17 mouse cellular contexts compared by ENCODE assay signal in genomic region chr9:95192901-95193532, GRCm38 (mm10).
A peak's percentile ranks its signal among the peaks of the same experiment; 100 is the strongest.
DNase-seq lines count a peak whose midpoint lies in the region; ATAC-seq and TF ChIP-seq lines count a peak whose summit lies in the region.
"Had no signal": no experiment of that assay in that cellular context is flagged by ENCODE, and none has a peak within 500 bp of the region (broad histone marks: within the 10 kb centered on the region; RNA-seq: fewer than 3 reads in every experiment).

No protein-coding gene starts in this region.

- no peaks in the 10 kb centered on the region for H3K36me3 ChIP-seq in heart, embryonic 10.5 days
- no peaks in the 10 kb centered on the region for H3K36me3 ChIP-seq in lung, embryonic 14.5 days (ENCODE audit: insufficient read depth)
- H3K36me3 ChIP-seq: hindbrain, embryonic 15.5 days; liver, embryonic 13.5 days; neural tube, embryonic 13.5 days had no signal

- no peak overlapping the region for H3K4me3 ChIP-seq in heart, embryonic 10.5 days
- H3K4me3 ChIP-seq in lung, embryonic 14.5 days (ENCODE audit: low read depth, low read length) = no peak overlapping the region
- H3K4me3 ChIP-seq: forebrain, embryonic 13.5 days; hindbrain, embryonic 15.5 days; liver, embryonic 13.5 days; neural tube, embryonic 13.5 days had no signal

- WGBS in heart, embryonic 10.5 days = 58% methylated on average over 8 of the region's 8 CpGs
- WGBS in lung, embryonic 14.5 days = 74% methylated on average over 8 of the region's 8 CpGs

- H3K27me3 ChIP-seq in heart, embryonic 10.5 days (ENCODE audit: insufficient read depth, poor library complexity, severe bottlenecking) = peaks cover 51% of the 10 kb centered on the region
- no peaks in the 10 kb centered on the region for H3K27me3 ChIP-seq in lung, embryonic 14.5 days (ENCODE audit: insufficient read depth, low read length)
- H3K27me3 ChIP-seq: forebrain, embryonic 13.5 days; hindbrain, embryonic 15.5 days; liver, embryonic 13.5 days; neural tube, embryonic 13.5 days had no signal

- no peak for TF ChIP-seq CTCF in lung, embryonic 14.5 days (IDR thresholded peaks at IDR 0.05; ENCODE audit: low read depth)

- no peak for ATAC-seq in lung, embryonic 14.5 days (ENCODE audit: insufficient read depth)
- ATAC-seq: forebrain, embryonic 13.5 days had no signal

- peaks cover 26% of the 10 kb centered on the region for H3K4me1 ChIP-seq in heart, embryonic 10.5 days
- H3K4me1 ChIP-seq in lung, embryonic 14.5 days (ENCODE audit: insufficient read depth) = peaks cover 40% of the 10 kb centered on the region
- H3K4me1 ChIP-seq: forebrain, embryonic 13.5 days; hindbrain, embryonic 15.5 days; neural tube, embryonic 13.5 days had no signal

- no peak overlapping the region for H3K4me2 ChIP-seq in lung, embryonic 14.5 days
- H3K4me2 ChIP-seq: forebrain, embryonic 13.5 days; hindbrain, embryonic 15.5 days; liver, embryonic 13.5 days; neural tube, embryonic 13.5 days had no signal

- no peak for DNase-seq in heart, embryonic 10.5 days (ENCODE audit: low spot score)
- no peak for DNase-seq in heart, adult 8-10 months (ENCODE audit: low spot score)
- peak; percentile 25 for DNase-seq in lung, embryonic 14.5 days
- DNase-seq in lung, postnatal 36 days = no peak
- peak; percentile 53 for DNase-seq in NIH3T3 (ENCODE audit: low read depth)
- DNase-seq in cerebellum, adult 18-20 months = no peak
- DNase-seq in urinary bladder, adult 18-20 months (ENCODE audit: low spot score in 2 of 2) = no peak
- DNase-seq: cerebellum, postnatal 10 days; kidney, adult 8-10 months; kidney, postnatal 36 days; layer of hippocampus, adult 9-11 months; liver, embryonic 13.5 days; right cerebral cortex, postnatal 14 days; thymus, postnatal 25 days had no signal

- 0 out of 2 replicates have a peak overlapping the region, but pooled peaks have one; percentile 64 for H3K27ac ChIP-seq in heart, embryonic 10.5 days
- H3K27ac ChIP-seq in lung, embryonic 14.5 days (ENCODE audit: low read depth) = no peak overlapping the region; the same call in 1 of the 2 replicates
- H3K27ac ChIP-seq: forebrain, embryonic 13.5 days; hindbrain, embryonic 15.5 days; neural tube, embryonic 13.5 days had no signal

- H3K9ac ChIP-seq in lung, embryonic 14.5 days = no peak overlapping the region
- H3K9ac ChIP-seq: forebrain, embryonic 13.5 days; hindbrain, embryonic 15.5 days; liver, embryonic 13.5 days; neural tube, embryonic 13.5 days had no signal

- H3K9me3 ChIP-seq in heart, embryonic 10.5 days = no peaks in the 10 kb centered on the region
- H3K9me3 ChIP-seq in lung, embryonic 14.5 days (ENCODE audit: low read depth, low read length) = no peaks in the 10 kb centered on the region
- H3K9me3 ChIP-seq: forebrain, embryonic 13.5 days; hindbrain, embryonic 15.5 days; liver, embryonic 13.5 days; neural tube, embryonic 13.5 days had no signal

Comparison
In these comparisons a context has a peak if more than half of its experiments do, and no peak if none do; other contexts are left out.
1. DNase-seq: peak in lung, embryonic 14.5 days (single experiment) and NIH3T3 (single experiment); none in heart, embryonic 10.5 days (single experiment), heart, adult 8-10 months (single experiment), lung, postnatal 36 days (single experiment), cerebellum, adult 18-20 months (0 of 2) and urinary bladder, adult 18-20 months (0 of 2).